Mouse (Mus musculus) retina, adult 2 months (tissue): Measurements from ENCODE around the gene Cep170b.
A peak's percentile ranks its signal among the peaks of the same experiment; 100 is the strongest.

ENCODE experiments used
- DNase-seq: peaks from one replicate; pipeline ENCODE4 v3.0.0-alpha.2; 2012; ENCODE audit warnings: low read depth, low spot score

Gene Cep170b

DNA sequence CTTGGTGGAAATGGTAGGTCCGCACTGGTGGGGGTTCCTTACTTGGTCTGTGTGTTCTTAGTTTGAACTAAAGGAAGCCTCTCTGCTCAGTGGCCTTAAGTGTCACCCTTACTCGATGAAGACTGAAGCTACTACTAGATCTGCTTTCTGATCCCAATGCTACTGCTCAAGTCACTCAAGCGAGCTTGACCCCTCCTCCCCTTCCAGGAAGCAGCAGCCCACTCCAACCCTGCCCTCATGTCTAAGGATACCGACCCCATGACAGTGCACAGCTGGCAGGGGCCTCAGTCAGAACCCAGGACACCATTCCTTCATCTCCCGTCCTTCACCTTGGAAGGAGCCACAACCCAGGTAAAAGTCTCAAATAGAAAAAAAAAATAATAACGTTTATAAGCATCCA lies at the start of gene Cep170b:
Cep170b (plus strand) TSS at position 240 of the 400 bp plus-strand sequence.
- DNase-seq: no peak

DNA sequence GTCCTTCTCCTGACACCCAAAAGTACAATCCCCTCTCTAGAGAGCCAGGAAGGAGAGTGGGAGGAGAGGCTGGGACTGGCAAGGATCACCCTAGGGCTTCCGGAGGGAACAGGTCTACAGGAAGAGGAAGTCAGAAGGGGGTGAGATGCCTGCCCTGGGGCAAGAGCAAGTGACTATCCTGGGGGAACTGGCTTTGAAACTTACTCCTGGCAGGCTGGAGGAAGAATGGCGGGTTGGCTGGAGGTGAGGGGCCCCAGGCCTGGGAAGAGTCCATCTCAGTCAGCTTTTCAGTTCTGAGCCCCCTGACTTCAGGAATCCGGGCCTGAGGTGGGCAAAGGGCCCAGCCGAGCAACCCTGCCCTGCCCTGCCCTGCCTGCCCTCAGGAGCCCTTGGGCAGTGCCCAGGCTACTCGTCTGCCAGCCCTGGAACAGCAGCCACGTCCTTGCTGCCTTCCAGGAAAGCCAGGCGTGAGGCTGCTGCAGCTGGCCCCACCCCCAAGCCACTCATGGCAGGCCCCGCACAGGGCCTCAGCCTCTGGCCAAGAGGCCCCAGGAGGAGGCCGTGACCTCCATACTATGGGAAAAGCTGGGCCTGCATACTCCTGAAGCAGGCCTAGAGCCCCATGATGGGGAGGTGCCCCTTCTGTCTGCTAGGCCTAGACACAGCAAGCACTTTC lies 49.4 kb upstream of the Cep170b start:
- DNase-seq: no peak

DNA sequence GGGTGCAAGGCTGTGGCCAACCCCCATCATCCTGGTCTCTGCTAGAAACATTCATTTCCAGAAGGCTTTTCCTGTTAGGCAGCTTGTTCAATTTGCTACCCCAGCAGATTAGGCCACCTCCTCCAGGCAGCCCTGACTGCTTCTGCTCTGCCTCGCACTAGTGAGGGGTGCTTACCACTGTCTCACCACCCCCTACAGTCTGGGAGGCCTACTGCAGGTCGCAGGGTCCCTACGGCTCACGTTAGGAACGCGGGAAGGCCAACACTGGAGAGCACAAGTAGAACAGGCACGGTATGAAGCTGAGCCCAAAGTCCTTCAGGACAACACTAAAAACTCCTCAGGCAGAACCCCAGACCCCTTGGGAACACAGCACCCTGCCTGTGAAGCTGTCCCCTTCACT lies 48.4 kb upstream of the Cep170b start:
- no peak for DNase-seq

- no peak for DNase-seq
Observed at GRCm38 (mm10) chr12:112672744-112673575, 47.3 kb upstream of the Cep170b start.

GRCm38 (mm10) chr12:112673576-112674091 lies 46.6 kb upstream of the Cep170b start:
- DNase-seq: no peak

DNA sequence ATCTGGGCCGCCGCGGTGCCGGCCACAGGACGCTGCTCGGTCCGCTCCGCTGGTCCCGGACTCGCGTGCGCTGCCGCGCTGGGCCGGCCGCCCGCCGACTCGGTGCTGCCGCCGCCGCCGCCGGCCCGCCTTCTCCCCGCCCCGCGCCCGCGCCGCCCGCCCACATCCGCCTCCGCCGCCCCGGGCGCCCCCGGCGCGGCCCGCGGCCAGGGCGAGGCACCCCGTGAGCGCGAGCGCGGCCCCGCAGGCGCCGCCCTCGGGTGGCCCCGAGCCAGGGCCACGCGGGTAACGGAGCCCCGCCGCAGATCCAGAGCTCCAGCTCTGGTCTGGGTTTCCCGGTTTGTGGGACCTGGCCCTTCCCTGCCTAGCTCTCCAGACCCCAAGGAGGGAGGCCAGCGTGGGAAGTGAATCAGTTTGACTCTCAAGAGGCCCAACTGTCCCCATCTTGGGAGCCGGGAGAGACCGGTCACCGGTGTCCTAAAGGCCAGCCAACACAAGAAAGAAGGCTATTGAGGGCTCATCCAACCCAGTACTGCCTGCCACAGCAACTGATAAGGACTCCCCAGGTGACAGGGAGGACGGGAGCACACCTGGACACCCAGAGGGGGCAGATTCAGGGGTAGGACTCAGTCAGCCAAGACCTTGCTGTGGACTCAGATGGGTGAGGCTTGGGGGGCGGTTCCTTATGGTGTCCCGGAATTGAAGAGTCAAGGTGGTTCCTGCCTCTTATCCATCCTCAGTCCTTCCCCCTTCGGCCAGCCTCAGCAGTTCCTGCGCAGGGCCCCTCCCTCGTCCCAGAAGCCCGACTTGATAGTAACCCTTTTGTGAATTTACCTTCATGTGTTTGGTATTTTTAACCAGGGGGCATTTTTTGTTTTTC lies 45.9 kb upstream of the Cep170b start, which contains the start of gene Akt1:
Akt1 (minus strand) TSS at position 753 of the 880 bp plus-strand sequence.
- no peak for DNase-seq

DNA sequence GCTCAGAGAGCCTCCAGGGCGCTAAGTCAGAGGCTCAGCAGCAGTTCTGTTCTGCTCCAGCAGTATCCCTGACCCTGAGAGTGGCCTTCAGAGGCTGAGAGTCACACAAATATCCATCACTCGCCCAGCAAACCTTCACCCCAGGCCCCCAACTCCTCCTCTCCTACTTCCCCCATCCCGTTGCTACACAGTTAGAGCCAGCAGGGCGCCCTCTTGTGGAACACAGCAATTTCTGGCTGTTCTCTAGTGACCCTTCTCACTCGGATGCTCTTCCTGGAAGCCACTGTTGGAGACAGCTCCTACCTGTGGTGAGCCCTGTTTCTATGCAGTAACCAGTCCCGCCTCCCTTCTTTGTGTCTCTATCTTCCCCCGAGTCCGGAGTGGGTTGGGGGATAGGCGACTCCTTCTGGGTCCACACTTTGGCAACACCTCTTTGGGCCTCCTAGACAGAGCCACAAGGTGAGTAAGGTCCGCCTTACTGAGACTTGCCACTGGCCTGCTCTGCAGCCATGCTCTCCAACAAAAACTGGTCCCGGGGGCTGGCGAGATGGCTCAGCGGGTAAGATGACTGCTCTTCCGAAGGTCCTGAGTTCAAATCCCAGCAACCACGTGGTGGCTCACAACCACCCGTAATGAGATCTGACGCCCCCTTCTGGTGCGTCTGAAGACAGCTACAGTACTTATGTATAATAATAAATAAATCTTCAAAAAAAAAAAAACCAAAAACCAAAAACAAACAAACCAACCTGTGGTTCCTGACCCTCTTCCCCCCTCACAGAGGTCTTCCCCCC lies 44.8 kb upstream of the Cep170b start:
- DNase-seq: peak; percentile 63

DNA sequence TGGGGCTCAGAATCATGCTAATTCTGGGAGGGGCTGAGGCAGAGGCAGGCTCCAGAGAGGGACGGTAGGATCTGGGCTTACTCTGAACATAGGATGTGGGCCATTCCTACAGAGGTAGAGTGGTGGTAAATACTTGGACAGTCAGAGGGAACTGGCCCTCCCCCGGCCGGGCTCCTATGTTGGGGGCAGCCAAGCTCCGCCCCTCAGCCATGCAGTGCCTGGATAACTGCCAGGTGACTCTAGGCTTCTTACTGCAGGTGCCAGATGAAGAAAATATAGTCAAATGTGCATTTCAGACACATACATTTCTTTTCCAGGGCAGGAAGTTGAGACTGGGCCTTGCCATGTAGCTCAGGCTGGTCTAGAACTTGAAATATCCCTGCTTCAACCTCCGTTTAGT lies 43.2 kb upstream of the Cep170b start:
- DNase-seq: no peak

- DNase-seq: no peak
Observed at GRCm38 (mm10) chr12:112677943-112678554, 42.2 kb upstream of the Cep170b start.

- no peak for DNase-seq
Observed at GRCm38 (mm10) chr12:112678555-112679026, 41.7 kb upstream of the Cep170b start, which contains the start of gene Zbtb42. Gene Zbtb42, plus strand, starts transcription at chr12:112678828.

GRCm38 (mm10) chr12:112679027-112679996 lies 40.9 kb upstream of the Cep170b start:
- no peak for DNase-seq

DNA sequence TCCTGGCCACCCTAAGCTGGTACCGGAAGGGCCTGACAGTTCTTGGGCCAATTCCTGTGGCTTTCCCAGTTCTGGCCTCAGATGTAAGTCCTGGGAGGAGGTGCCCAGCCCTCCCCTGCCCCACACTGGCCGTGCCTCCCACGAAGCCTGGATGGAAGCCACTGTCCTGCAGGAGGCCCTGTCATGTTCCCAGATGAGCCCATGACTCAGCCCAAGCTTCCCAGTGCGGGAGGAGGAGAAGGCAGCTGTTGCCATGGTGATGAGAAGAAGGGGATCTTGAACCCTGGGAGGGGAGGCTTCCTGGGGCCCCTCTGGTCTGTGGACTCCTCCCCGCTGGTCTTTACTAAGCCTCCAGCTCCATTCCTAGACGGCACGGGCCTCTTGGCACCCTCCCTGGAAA lies 36.9 kb upstream of the Cep170b start:
- no peak for DNase-seq

DNA sequence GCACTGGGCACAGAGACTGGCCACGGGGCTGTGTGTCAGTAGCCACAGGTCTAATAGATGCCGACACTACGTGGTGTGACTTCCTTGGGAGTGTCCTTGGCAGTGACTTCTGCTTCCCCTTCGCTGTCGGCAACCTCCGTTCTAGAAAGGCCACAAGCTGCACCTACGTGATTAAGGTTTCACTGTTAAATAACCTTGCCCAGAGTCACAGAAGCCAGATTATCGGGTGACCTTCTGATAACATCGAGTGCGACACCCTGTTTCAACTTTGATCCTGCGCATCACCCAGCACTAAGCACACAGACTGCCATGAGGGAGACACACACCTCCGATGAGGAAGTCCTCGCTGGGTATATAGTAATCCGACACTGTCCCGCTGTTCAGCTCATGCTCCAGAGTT lies 31.8 kb upstream of the Cep170b start:
- no peak for DNase-seq

DNA sequence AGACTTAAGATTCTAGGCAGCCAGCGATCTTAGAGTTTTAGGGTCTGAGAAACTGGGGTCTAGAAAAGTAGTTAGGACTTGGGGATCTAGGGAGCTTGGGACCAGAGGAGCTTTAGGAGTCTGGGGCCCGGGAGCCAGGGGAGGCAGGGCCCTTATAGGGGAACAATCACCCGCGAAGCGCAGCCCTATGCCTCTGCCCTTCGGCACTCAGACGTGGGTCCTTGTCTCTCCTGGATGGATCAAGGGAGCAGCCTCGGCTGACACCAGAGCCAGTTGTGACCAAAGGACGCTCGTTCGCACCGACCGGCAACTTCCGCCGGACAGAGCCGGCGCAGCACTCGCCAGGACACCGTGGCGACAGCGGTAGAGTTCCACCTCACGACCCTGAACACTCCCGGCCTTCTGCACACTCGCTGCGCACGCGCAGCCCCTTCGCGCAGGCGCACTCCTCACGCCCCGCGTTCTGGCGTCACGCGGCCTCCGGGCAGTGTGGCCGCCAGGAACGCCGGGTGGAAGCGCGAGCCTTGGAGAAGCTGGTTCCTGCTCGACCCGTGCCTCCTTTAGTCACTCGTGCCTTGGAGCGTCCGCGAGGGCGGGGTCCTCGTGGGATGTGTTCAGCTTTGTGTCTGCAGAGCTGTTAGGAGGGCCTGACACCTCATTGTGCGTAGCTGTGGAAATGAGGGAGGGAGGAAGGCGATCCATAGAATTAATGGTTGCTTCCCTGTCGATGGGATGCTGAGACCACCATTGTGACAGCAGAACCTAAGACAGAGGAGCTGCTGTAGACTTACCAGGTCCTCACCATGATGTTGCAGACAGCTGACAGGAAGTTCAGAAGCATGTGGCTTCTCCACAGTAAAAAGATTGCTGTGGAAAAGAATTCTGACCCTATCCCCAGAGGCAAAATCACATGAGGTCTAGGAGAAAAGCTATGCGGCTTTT lies 26.8 kb upstream of the Cep170b start:
- peak; percentile 87 for DNase-seq

DNA sequence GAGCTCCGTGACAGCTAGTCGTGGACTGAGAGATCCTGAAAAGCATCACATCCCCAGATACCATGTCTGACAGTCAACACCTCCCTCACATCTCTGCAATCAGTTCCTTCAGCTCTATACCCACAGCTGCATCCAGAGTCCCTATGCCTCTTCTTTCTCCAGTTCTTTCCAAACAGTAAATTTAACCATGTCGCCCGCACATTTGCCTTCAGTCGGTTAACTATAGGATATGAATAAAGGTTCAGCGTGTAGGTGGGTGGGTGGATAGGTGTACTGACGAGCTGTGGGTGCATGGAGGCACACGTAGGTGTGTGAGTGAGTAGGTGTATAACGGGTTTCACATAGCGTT lies 26.2 kb upstream of the Cep170b start:
- DNase-seq: no peak

DNA sequence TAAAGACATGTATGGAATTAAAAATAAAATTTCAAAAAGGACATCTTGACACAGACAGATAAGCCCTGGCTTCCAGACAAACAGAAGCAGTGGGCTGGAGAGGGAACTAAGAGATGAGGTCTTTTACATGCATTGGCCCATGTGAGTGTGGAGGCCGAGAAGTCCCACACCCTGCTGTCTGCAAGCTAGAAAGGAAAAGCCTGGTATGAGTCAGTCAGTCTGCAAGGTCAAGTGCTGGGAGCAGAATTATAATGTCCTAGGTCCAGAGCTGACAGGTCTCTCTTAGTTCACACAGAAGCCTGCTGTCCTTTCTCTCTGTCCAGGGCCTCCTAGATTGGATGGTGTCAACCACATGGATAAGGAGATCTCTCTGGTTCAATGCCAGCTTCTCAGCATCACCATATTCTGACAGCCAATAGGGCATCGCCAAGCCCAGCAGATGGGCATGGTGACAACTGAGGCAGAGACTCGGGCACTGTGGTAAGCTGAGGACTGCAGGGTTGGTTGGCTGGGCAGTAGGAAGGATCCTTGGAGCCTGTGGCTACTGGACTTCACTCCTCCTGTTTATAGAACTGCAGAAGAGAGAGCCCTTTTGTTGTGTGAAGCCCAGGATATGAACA lies 23.3 kb upstream of the Cep170b start:
- no peak for DNase-seq

GRCm38 (mm10) chr12:112700522-112700921 lies 19.7 kb upstream of the Cep170b start:
- no peak for DNase-seq
